Mouse (Mus musculus): ENCODE data around the gene Pam16.

Pam16 gene

DNA sequence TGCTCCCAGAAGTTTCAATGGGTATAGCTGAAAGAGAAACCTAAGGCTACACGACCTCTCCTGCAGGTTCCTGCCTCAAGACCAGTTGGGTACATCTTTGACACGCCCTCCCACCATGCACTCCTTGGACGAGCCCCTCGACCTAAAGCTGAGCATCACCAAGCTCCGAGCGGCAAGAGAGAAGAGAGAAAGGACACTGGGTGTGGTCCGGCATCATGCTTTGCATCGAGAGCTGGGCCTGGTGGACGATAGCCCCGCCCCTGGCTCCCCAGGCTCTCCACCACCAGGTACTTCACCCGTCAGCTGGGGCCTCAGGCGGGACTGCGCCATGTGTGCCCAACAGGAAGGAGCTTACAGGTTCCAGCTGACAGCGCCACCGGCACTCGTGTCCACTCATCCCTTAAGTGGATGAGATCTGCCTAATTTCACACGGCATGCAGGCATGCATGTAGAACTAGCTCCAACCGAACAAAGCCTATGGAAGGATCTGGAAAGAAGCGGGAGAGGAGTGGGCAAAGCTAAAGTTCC, 16.2 kb downstream of the Pam16 start:
- no peak for DNase-seq (ENCODE audit: low spot score)

DNA sequence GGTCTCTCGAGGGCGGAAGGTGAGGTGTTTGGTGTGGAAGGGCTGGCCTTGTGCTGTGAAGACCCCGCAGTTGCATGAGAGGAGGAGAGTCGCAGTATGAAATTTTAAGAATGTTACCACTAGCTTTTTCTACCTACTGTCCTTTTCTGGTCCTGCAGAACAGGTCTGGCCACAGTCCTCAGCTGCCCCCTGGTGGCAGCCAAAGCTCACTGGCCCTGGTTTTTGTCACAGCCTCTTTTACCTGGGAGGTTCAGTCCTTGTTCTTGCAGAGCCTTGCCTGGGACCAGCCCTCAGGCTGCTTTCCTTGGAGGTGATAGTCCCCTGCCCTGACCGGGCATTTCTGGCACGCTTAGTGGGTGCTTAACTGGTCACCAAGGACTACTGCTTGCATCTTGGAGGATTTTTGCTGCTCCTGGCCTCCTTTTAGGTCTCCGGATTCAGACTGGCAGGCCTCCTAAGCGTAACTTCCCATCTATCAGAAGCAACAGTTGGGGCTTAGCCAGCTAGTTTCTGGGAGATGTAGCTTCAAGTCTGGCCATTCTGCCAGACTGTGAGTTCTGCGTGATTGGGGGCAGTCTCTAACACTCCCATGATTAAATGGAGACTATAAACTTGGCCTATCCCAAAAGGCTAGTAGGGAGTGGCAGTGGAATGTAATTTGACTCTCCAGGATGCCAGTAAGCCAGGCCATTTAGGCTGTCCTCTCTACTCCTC, 16.8 kb downstream of the Pam16 start:
- peak; percentile 66 for DNase-seq (ENCODE audit: low spot score)

GRCm38 (mm10) chr16:4606431-4607084, 18.2 kb downstream of the Pam16 start:
- no peak for DNase-seq (ENCODE audit: low spot score)

DNA sequence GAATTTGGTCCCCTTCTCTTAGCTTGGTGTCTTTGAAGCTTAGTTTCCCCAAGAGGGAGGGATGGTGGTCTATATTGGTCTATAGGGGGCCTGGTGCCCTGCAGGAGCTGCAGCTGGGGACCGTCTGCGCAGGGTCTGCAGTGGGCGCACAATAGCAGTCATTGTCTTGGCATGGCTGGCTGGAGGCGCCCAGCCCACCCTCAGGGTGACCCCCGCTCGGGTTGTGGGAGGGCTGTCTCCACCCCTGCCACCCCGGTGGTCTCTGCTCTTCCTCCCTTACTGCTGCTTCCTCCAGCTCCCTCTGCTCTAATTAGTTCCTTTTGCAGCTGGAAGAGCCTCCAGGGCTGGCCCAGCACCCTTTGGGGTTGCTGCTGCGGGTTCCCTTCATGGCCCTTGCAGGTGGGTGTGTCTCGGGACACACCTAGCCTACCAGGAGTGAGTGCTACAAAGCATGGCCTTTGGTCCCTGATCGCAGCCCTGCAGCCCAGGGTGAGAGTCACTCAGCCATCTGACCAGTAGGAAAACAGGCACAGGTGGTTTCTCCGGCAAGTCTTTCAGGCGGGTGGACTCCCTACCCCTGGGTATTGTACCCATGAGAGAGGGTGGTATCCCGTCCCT, 19.2 kb downstream of the Pam16 start:
- DNase-seq (ENCODE audit: low spot score): no peak

DNA sequence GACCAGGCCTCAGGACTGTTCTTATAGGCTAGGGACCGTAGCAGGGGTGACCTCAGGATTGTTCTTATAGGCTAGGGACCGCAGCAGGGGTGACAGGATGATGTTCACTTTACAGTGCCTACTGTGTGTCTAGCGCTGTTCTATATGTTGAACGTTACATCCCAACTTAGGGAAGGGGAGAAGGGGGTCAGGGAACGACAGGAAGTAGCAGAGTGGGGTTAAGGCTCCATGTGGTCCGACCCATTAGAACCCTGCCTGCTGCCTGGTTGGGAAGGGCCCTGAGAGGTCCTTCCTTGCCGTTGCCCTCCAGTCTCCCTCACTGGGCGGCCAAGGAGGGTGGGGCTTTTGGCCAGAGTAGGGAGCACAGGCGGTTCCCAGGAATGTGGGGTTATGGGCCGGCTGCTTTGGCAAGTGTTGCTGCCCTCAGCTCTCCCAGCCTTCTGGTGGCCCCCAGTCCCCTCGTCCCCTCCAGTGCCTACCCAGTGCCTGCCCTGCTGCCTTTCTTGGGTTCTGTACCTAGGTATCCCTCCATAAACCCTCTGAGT, 20.4 kb downstream of the Pam16 start:
- no peak for DNase-seq (ENCODE audit: low spot score)

GRCm38 (mm10) chr16:4603453-4603837, 21.3 kb downstream of the Pam16 start:
- no peak for DNase-seq (ENCODE audit: low spot score)

- no peak for DNase-seq (ENCODE audit: low spot score)
Observed at GRCm38 (mm10) chr16:4602766-4603452, 21.9 kb downstream of the Pam16 start.

- DNase-seq (ENCODE audit: low spot score): no peak
Observed at GRCm38 (mm10) chr16:4602189-4602588, 22.6 kb downstream of the Pam16 start.

DNA sequence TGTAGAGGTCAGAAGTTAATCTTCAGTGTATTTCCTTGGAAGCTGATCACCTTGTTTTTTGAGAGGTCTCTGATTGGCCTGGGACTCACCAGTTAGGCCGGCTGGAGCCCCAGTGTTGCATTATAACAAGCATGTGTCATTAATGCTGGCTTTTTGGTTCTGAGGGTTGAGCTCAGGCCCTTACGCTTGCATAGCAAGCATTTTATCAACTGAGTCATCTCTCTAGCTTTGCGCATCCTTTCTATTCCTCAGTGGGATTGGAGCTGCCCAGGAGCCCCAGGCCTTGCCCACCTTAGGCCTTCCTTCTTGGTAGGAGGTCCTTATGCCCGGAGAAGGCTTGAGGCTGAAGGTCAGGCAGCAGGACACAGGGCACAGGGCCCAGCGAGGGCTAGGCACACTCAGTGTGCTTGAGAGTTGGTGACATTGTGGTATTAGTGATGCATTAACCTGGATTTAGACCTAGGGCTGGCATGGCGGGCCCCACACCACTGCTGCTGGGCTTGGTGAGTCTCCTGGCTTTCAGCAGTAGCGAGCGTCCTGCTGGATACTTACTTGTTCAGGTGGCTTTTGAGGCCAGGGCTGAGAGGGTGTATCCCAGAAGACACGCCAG, 24.0 kb downstream of the Pam16 start:
- no peak for DNase-seq (ENCODE audit: low spot score)

DNA sequence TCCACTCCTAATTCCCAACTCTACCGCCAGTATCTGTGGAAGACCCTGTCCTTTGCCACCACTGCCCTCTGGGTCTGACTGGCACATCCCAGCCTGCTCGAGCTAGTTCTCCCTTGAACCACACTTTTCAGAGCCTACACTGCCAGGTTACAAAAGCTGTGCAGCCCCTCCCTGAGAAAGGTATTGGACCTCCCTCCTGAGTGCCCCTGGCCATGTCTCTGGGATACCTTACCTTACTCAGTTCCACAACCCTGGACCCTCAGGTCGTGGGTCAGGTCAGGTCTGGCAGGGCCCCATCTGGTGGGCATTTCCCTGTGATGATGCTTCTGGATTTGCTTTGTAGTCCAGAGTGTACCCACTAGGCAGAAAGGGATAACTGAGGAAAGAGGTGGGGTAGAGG, 25.2 kb downstream of the Pam16 start:
- no peak for DNase-seq (ENCODE audit: low spot score)

- DNase-seq (ENCODE audit: low spot score): no peak
Observed at GRCm38 (mm10) chr16:4598891-4599543, 25.8 kb downstream of the Pam16 start.

- DNase-seq (ENCODE audit: low spot score): no peak
Observed at GRCm38 (mm10) chr16:4598041-4598440, 26.7 kb downstream of the Pam16 start.

DNA sequence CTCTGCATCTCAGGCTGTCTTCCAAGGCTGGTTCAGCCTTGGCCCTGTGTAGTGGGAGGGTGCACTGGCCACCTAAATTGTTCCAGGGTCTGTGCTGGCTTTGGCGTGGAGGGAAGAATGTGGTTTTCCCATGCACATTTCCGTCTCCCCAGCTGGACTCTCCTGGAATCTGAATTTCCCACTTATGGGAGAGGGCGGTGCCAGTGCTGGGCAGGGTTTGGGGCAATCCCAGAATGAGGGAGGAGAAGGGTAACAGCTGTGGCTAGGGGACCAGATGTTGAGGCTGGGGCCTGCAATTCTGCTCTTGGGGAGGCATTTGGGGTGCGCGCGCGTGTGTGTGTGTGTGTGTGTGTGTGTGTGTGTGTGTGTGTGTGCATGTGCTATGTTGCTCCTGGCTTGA, 27.5 kb downstream of the Pam16 start:
- no peak for DNase-seq (ENCODE audit: low spot score)

DNA sequence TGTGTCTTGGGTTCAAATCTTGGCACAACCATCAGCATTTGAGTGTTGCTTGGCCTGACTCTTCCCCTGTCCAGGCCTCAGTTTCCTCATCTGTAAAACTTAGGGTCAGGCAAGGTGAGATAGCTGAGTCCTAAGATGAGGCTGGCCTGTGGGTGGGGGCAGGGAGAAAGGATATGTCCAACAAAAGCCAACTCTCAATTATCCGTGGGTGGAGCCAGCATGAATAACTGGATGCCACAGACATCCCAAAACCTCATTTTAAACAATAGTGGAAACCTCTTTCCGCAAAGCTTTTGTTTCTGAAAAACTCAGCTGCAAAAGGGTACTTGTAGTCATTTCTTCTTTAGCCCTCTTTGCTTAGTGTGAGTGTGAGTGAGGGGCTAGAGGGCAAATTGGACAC, 28.0 kb downstream of the Pam16 start:
- DNase-seq (ENCODE audit: low spot score): no peak

- no peak for DNase-seq (ENCODE audit: low spot score)
Observed at GRCm38 (mm10) chr16:4596141-4596728, 28.6 kb downstream of the Pam16 start.

DNA sequence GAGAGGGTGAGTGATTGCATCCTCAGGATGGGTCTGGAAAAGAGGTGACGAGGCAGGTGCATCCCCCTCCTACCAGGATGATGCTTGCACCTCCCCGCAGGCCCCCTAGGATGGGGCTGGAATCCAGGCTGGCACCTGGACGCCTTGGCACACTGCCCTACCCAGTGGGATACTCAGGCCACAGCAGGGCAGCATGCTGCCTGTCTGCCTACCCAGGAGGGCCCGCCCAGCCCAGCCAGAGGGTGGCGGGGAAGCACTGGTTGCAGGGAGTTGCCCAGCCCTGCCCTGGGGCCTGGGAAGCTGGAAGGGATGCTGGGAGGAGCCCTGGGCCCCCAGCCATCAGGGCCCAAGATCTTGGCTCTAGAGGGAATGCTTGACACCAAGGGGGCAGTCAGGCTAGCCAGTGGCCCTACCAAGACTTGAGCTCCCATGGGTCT, 29.2 kb downstream of the Pam16 start:
- peak; percentile 47 for DNase-seq (ENCODE audit: low spot score)

- no peak for DNase-seq (ENCODE audit: low spot score)
Observed at GRCm38 (mm10) chr16:4594814-4595526, 29.8 kb downstream of the Pam16 start.

- DNase-seq (ENCODE audit: low spot score): peak; percentile 52
Observed at GRCm38 (mm10) chr16:4593971-4594813, 30.6 kb downstream of the Pam16 start, which contains the start of gene Glis2. Glis2 (plus strand) TSS chr16:4594713.
